Mouse (Mus musculus) forebrain, embryonic 12.5 days (tissue): ENCODE results near the gene Pde4c. TPM values are rescaled to one million over a fixed set of nuclear protein-coding genes. Genes with fewer than 3 reads are reported as not detected.
A peak's percentile ranks its signal among the peaks of the same experiment; 100 is the strongest.

Experiments used
- ATAC-seq: fragments of 200-750 bp; cut with Nextera tagmentation; 2 replicates; pipeline ENCODE4 v1.8.0; 2017; ENCODE audit warnings: moderate TSS enrichment; ENCODE audit not compliant: low FRiP score
- H3K27ac ChIP-seq: fragments of 300-500 bp; sonication (generic); 2 replicates; pipeline ENCODE4 v1.5.1; 2016; ENCODE audit warnings: mild to moderate bottlenecking
- H3K27me3 ChIP-seq: fragments of 300-500 bp; sonication (generic); 2 replicates; pipeline ENCODE4 v1.6.1; 2016; ENCODE audit warnings: mild to moderate bottlenecking
- H3K36me3 ChIP-seq: fragments of 300-500 bp; sonication (generic); replicated peaks from 2 replicates; pipeline ENCODE4 v1.6.1; 2016; ENCODE audit warnings: mild to moderate bottlenecking
- H3K4me1 ChIP-seq: fragments of 300-500 bp; sonication (generic); 2 replicates; pipeline ENCODE4 v1.6.1; 2016
- H3K4me2 ChIP-seq: fragments of 300-500 bp; sonication (generic); 2 replicates; pipeline ENCODE4 v1.6.1; 2016; ENCODE audit warnings: mild to moderate bottlenecking, moderate library complexity
- H3K4me3 ChIP-seq: fragments of 300-500 bp; sonication (generic); replicated peaks from 2 replicates; pipeline ENCODE4 v1.5.1; 2016; ENCODE audit warnings: mild to moderate bottlenecking
- H3K9ac ChIP-seq: fragments of 300-500 bp; sonication (generic); 2 replicates; pipeline ENCODE4 v1.6.1; 2016; ENCODE audit warnings: mild to moderate bottlenecking
- H3K9me3 ChIP-seq: fragments of 300-500 bp; sonication (generic); 2 replicates; pipeline ENCODE4 v1.6.1; 2016
- WGBS: fragments of 180-500 bp; shearing (Covaris S2); methylation state at CpG from one replicate; pipeline ENCODE4 v1.1.7; 2016; 5-methylcytosine and 5-hydroxymethylcytosine counted together
- polyA plus RNA-seq: library from polyadenylated mRNA; unstranded; fragments of >200 nt; fragmentation: Nextera tagmentation; extraction: Ambion mirVana; gene quantifications from 2 replicates; pipeline ENCODE4 v1.2.1, GENCODE M21; 2016

Pde4c gene
- polyA plus RNA-seq, 1 experiment from 2014 or later = 0.17 TPM

DNA sequence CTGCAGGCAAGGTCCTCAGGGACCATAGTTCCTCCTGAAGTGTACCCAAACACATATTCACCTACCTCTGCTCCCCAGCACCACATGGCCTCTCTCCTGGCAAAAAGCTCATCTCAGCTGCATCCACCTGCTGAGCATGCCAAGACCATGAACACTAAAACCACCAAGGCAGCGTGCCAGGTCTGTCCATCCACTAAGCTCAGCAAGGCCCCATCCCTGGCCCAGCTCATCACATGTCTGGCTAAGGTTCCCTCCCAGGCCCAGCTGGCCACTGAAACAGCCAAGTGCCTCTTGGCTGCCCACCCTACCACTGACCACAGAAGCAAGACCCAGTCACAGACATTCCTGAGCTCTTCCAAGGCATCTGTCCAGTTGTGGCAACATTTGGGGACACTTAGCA, 13.2 kb upstream of the Pde4c start:
- Histone ChIP-seq H3K27ac (no peak overlapping the region), H3K36me3 (no peaks in the 10 kb centered on the region), H3K4me2 (no peak overlapping the region), H3K9ac (no peak overlapping the region), H3K4me1 (no peaks in the 10 kb centered on the region), H3K4me3 (no peak overlapping the region), H3K9me3 (no peaks in the 10 kb centered on the region), H3K27me3 (0 out of 2 replicates have a peak, but pooled peaks cover 3% of the 10 kb centered on the region)
- ATAC-seq = no peak
- 95% methylated on average over 1 of the region's 1 CpGs for WGBS

DNA sequence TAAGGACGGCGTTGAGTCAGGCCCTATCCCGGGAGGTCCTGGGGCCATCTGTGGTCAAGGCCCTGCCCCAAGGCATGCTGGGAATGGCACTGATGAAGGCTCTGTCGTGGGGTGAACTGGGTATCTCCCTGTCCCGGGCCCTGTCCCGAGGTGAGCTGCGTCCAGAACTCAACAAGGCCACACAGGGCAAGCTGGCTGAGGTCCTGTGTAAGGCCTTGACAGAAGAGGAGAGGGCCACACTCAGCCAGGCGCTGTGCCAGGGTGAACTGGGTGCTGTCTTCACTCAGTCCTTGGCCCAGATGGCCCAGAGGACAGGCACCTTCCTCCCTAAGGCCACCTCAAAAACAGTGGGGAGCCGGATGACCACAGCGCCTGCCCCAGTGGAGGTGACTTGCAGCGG, 12.5 kb upstream of the Pde4c start:
- no peak overlapping the region for H3K4me3 ChIP-seq
- 0 out of 2 replicates have a peak, but pooled peaks cover 8% of the 10 kb centered on the region for H3K27me3 ChIP-seq
- 84% methylated on average over 11 of the region's 11 CpGs for WGBS
- no peaks in the 10 kb centered on the region for H3K9me3 ChIP-seq
- H3K4me2 ChIP-seq = no peak overlapping the region
- no peaks in the 10 kb centered on the region for H3K36me3 ChIP-seq
- no peaks in the 10 kb centered on the region for H3K4me1 ChIP-seq
- no peak overlapping the region for H3K9ac ChIP-seq
- no peak for ATAC-seq
- H3K27ac ChIP-seq = no peak overlapping the region

DNA sequence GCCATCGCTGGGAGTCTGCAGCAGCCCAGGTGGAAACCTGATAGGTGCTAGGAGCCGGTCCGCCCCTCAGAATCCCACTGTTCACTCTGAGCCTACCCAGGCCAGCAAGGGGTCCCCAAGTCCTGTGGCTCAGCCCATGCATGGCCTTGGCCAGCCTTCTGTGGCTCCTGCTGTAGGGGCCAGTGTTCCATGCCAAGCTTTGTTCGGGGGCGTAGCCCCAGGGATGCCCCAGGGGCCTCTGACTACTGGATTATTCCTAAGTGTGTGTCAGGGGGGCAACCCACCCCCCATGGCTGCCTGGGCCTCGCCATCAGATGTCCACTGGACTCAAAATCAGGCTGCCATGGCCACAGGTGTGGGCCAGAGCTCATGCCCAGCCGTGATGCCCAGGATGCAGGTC, 9.5 kb upstream of the Pde4c start:
- no peak overlapping the region for H3K9ac ChIP-seq
- 80% methylated on average over 7 of the region's 7 CpGs for WGBS
- no peak overlapping the region for H3K27ac ChIP-seq
- H3K27me3 ChIP-seq = peaks cover 12% of the 10 kb centered on the region
- H3K4me1 ChIP-seq = no peaks in the 10 kb centered on the region
- no peak overlapping the region for H3K4me2 ChIP-seq
- no peak overlapping the region for H3K4me3 ChIP-seq
- no peak for ATAC-seq
- no peaks in the 10 kb centered on the region for H3K9me3 ChIP-seq
- no peaks in the 10 kb centered on the region for H3K36me3 ChIP-seq

DNA sequence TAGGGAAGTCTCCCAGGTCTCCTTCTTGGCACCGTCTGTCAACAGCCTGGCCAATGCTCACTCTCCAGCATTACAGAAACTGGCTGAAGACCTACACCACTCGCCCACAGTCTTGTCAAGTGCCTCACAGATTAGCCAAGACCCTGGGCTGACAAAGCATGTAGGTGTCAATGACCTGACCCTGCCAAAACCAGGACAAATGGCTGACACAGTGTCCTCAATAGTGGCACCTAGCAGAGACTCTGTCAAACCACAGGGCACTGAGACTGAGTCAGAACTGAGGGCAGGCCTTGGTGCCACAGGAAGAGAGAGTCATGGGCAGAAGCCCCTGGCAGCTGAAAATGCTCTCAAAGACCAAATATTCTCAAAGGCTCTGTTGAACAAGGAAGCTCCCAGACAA, 8.4 kb upstream of the Pde4c start:
- WGBS = 76% methylated on average over 2 of the region's 2 CpGs
- no peak for ATAC-seq

DNA sequence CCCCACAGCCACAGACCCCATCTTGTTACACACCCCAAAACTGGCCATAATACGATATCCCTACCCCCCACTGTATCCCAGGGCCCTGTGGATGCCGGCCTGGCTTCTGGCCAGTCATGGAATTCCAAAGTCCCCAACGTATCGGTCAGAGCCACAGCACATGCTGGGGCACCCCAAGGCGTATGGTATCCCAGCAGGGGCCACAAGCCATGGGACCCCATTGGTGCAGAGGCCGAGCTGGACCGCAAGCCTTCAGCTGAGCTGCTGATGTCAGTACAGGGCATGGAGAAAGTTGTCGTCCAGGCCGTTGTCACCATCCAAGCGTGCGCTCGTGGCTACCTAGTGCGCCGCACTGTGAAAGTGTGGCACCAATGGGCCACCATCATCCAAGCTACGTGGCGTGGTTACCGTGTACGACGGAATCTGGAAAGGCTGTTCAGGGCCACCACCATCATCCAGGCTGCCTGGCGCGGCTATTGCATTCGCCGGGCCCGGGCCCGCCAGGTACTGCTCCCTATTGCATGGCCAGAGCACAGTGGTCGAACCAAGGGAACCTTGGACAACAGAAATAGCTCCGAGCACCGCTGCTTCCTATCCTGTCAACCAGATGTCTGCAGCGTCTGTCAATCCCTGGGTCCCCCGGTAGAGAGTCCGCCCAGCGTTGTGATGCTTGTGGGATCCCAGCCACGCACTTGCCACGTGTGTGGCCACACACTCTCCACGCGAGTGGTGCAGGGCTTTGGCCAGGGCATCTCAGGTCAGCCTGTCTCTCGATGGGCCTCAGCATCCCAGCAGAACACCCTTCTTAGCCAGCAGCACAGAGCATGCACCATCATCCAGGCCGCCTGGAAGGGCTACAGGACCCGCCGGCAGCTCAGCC, 6.8 kb upstream of the Pde4c start:
- Histone ChIP-seq H3K9me3 (no peaks in the 10 kb centered on the region), H3K27ac (no peak overlapping the region), H3K4me2 (no peak overlapping the region), H3K9ac (no peak overlapping the region), H3K36me3 (no peaks in the 10 kb centered on the region), H3K4me1 (no peaks in the 10 kb centered on the region), H3K4me3 (no peak overlapping the region), H3K27me3 (peaks cover 24% of the 10 kb centered on the region)
- 85% methylated on average over 40 of the region's 40 CpGs for WGBS
- no peak for ATAC-seq

More for the DNA sequence above, 8.4 kb upstream of the Pde4c start:
- Histone ChIP-seq H3K36me3 (no peaks in the 10 kb centered on the region), H3K27me3 (peaks cover 20% of the 10 kb centered on the region), H3K4me2 (no peak overlapping the region), H3K9ac (no peak overlapping the region), H3K4me1 (no peaks in the 10 kb centered on the region), H3K9me3 (no peaks in the 10 kb centered on the region), H3K27ac (no peak overlapping the region), H3K4me3 (no peak overlapping the region)

DNA sequence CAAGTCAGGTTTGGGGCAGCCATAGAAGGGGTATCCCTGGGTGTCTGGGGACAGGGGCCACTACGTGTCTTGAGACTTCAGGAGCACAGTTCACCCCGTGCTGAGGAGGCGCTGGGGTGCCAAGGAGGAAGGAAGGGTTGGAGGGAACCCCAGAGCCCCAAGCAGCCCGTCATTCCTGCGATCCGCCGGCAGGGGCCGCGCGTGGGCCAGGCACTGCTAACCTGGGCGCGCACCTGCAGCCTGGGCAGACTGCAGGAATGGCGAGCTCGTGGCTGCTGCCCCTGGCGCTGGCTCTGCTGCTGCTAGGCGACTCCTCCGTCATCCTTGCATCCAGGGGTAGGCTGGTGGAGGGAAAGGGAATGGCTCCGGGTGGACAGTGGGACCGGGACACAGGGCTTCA, 5.2 kb upstream of the Pde4c start, which contains the start of gene Gm3336:
Gene Gm3336, plus strand, starts transcription at position 247 of the 400 bp plus-strand sequence.
- WGBS = under 1% methylated on average over 18 of the region's 19 CpGs
- Histone ChIP-seq H3K4me1 (no peaks in the 10 kb centered on the region), H3K27me3 (peaks cover 24% of the 10 kb centered on the region), H3K9ac (no peak within 1 kb of the TSS), H3K36me3 (no peaks in the 10 kb centered on the region), H3K9me3 (no peaks in the 10 kb centered on the region), H3K4me2 (no peak within 1 kb of the TSS), H3K27ac (no peak within 1 kb of the TSS), H3K4me3 (no peak within 1 kb of the TSS)
- 0 out of 2 replicates have a peak, but pooled peaks have one; percentile 25 for ATAC-seq

DNA sequence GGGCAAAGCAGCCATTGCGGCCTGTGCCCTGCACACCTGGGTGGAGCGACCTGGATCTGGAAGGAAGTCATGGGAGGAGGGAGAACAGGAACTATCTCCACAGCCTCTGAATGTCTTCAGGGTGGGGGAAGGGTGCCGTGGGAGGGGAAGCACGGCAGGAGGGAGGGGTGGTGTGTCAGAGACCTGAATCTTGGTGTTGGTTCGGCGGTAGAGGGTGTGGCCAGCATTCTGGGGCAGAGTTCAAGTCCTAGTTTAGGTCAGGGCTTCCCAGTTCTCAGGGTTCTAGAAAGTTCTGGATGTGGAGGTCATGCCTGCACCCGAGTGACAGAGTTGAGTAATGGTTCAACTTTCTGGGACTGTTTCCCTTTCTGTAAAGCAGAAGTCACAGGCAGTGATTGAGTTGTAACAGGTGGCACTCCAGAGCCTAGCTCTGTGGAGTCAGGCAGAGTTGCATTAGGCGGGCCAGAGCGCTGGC, 3.7 kb upstream of the Pde4c start:
- Histone ChIP-seq H3K4me3 (no peak overlapping the region), H3K27ac (no peak overlapping the region), H3K36me3 (no peaks in the 10 kb centered on the region), H3K4me1 (no peaks in the 10 kb centered on the region), H3K4me2 (no peak overlapping the region), H3K9me3 (no peaks in the 10 kb centered on the region), H3K9ac (no peak overlapping the region), H3K27me3 (peaks cover 29% of the 10 kb centered on the region)
- no peak for ATAC-seq
- 73% methylated on average over 9 of the region's 9 CpGs for WGBS

DNA sequence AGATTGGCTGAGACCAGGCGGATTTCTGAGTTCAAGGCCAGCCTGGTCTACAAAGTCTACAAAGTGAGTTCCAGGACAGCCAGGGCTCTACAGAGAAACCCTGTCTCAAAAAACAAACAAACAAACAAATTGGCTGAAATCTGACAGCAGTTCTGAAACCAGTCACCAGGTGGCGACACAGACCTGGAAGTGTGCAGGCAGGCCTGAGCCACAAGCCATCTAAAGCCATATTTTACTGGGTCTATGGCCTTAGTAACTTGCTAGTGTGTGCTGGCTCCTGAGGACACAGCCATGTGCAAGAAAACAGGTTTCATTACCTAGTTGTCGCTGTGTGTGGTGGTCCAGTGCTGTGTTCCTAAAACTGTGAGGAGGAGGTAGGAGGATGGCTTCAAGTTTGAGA, 2.8 kb upstream of the Pde4c start:
- no peak overlapping the region for H3K27ac ChIP-seq
- H3K27me3 ChIP-seq = peaks cover 21% of the 10 kb centered on the region
- H3K4me3 ChIP-seq = no peak overlapping the region
- no peak overlapping the region for H3K9ac ChIP-seq
- no peaks in the 10 kb centered on the region for H3K36me3 ChIP-seq
- no peaks in the 10 kb centered on the region for H3K9me3 ChIP-seq
- peak; percentile 60; the same call in 1 of the 2 replicates for ATAC-seq
- no peaks in the 10 kb centered on the region for H3K4me1 ChIP-seq
- H3K4me2 ChIP-seq = no peak overlapping the region
- WGBS = 9% methylated on average over 3 of the region's 3 CpGs

DNA sequence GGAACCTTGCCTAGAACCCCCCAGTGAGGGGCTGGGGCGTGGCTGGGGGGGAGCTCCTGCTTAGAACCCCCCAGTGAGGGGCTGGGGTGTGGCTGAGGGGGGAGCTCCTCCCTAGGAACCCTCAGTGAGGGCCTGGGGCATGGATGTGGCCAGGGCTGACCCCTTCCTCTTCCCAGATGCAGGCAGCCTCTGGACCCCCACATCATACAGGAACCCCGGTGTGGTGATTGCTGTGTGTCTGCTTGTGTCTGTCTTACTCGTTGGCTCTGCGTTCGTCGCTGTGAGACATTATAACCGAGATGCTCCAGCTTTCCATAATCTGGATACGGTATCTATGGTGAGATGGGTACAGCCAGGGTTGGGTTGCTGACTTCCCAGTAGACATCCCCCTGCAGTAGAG, 1.9 kb upstream of the Pde4c start:
- H3K4me3 ChIP-seq = no peak overlapping the region
- no peak for ATAC-seq
- no peak overlapping the region for H3K9ac ChIP-seq
- no peaks in the 10 kb centered on the region for H3K9me3 ChIP-seq
- peaks cover 28% of the 10 kb centered on the region for H3K27me3 ChIP-seq
- H3K4me1 ChIP-seq = 0 out of 2 replicates have a peak, but pooled peaks cover under 1% of the 10 kb centered on the region
- no peak overlapping the region for H3K27ac ChIP-seq
- 82% methylated on average over 8 of the region's 8 CpGs for WGBS
- H3K36me3 ChIP-seq = no peaks in the 10 kb centered on the region
- no peak overlapping the region for H3K4me2 ChIP-seq

DNA sequence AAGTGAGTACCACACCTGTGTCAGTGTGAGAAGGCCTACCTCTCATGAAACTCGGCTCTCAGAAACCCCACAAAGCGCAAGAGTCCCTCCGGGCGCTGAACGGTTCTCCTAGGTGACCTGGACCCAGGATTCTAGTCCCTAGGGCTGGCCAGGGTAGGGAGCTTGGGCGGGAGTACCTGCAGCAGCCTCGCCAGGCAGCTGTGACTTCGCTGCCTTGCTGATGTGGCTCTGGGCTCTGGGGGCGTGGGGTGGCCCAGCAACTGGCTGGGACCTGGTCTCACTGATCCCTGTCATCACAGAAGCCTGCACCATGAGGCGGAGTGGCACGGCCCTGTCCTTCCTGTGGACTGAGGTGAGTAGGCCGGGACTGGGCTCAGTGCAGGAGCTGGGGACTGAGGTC, 696 bp downstream of the Pde4c start:
- H3K9ac ChIP-seq = no peak overlapping the region
- no peaks in the 10 kb centered on the region for H3K9me3 ChIP-seq
- no peak for ATAC-seq
- no peak overlapping the region for H3K27ac ChIP-seq
- 80% methylated on average over 12 of the region's 12 CpGs for WGBS
- peaks cover 47% of the 10 kb centered on the region for H3K27me3 ChIP-seq
- no peaks in the 10 kb centered on the region for H3K36me3 ChIP-seq
- no peak overlapping the region for H3K4me2 ChIP-seq
- 0 out of 2 replicates have a peak, but pooled peaks cover 3% of the 10 kb centered on the region for H3K4me1 ChIP-seq
- H3K4me3 ChIP-seq = no peak overlapping the region

DNA sequence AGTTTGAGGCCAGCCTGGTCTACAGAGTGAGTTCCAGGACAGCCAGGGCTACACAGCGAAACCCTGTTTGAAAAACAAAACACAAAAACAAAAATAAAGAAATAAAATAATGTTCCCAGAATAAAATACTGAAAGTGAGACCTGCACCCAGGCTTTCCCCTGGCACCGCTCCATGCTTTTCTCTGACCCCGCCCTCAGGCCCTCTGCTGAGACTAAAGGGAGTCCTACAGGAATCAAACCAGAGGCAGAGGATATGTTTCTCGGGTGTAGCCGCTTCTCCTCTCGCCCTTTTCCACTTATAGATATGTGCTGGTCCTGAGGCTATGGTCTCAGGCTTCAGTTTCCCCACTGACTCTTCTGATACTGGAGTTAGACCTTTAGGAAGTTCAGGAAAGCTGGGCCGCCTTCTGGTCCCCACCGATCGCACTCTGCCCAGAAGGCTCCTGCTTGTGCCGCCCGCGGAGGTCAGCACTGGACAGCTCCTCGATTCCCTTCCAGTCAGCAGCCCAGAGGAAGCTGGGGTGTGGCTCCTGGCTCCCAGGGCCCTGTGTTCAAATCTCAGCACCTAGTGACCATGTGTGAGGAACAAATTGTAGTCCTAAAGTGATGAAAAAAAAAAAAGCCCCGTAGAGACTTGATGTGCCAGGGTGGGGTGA, 2.4 kb downstream of the Pde4c start:
- no peaks in the 10 kb centered on the region for H3K36me3 ChIP-seq
- H3K9me3 ChIP-seq = no peaks in the 10 kb centered on the region
- H3K9ac ChIP-seq = no peak overlapping the region
- H3K27me3 ChIP-seq = peaks cover 52% of the 10 kb centered on the region
- no peak overlapping the region for H3K4me3 ChIP-seq
- H3K4me2 ChIP-seq = no peak overlapping the region
- no peak overlapping the region for H3K27ac ChIP-seq
- 25% methylated on average over 14 of the region's 14 CpGs for WGBS
- ATAC-seq = no peak
- H3K4me1 ChIP-seq = peaks cover 10% of the 10 kb centered on the region

DNA sequence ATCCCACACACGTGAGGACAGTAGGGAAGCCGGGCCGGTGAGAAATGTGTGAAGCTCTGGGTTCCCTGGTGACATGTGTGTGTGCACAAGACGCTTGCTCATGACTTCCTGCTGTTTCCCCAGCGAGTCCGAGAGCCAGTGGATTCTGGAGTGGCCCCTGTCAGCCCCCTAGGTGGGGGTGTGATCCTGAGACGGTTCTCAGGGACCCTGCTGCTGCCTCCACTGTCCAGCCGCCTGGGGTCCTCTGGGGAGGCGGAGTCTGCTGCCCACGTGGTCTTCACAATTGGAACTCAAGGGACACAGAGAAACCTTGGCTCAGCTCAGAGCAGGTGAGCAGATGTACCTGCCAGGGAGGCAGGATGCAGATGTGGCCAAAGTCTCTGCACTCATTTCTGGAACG, 3.2 kb downstream of the Pde4c start:
- ATAC-seq = no peak
- no peak overlapping the region for H3K4me3 ChIP-seq
- peaks cover 10% of the 10 kb centered on the region for H3K4me1 ChIP-seq
- no peaks in the 10 kb centered on the region for H3K36me3 ChIP-seq
- no peaks in the 10 kb centered on the region for H3K9me3 ChIP-seq
- no peak overlapping the region for H3K4me2 ChIP-seq
- 42% methylated on average over 11 of the region's 11 CpGs for WGBS
- H3K9ac ChIP-seq = no peak overlapping the region
- H3K27ac ChIP-seq = no peak overlapping the region
- peaks cover 59% of the 10 kb centered on the region for H3K27me3 ChIP-seq
